Mouse (Mus musculus): ENCODE measurements around the gene Kcnip1.

- no peak for TF ChIP-seq CTCF (IDR thresholded peaks at IDR 0.05; ENCODE audit: low read depth)
- no peak for TF ChIP-seq EP300 (IDR thresholded peaks at IDR 0.05; ENCODE audit: low read depth)
These were observed 122.7 kb downstream of the Kcnip1 start for GRCm38 (mm10) chr11:33870246-33870645.

Data from liver, embryonic 14.5 days (tissue).